Mouse (Mus musculus) erythroblast, embryonic 14.5 days (primary cell): ENCODE results near the gene Rgp1.

ENCODE experiments used
- GATA1 ChIP-seq: IDR thresholded peaks from 2 replicates; pipeline ENCODE4 v1.6.1; 2012; ENCODE audit warnings: low read length, inconsistent platforms, mixed read lengths
- TAL1 ChIP-seq: IDR thresholded peaks from 3 replicates; pipeline ENCODE4 v1.6.1; 2012; ENCODE audit warnings: low read length, inconsistent platforms, mixed read lengths

DNA sequence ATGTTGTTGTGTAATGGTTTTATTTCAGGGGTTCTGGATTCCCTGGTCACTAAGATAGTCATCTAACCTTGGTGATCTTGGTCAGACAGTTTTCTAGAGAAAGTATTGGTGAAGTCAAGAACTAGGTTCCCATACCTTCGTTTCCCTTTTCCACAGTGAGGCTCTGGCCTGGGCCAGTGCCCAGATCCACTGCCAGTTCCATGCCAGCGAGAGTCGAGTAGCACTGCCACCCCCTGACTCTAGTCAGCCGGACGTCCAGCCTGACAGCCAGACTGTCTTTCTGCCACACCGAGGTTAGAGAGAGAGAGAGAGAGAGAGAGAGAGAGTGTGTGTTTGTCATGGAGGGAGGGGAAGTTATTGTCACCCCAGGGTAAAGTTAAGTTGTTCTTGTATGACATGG, 1.2 kb downstream of the Rgp1 start:
- no peak for TF ChIP-seq GATA1
- no peak for TF ChIP-seq TAL1
